Mouse (Mus musculus): ENCODE data around the gene Plekho2. TPM values are rescaled to one million over a fixed set of nuclear protein-coding genes. Genes with fewer than 3 reads are reported as not detected.
A peak's percentile ranks its signal among the peaks of the same experiment; 100 is the strongest.

Gene Plekho2
- polyA plus RNA-seq, 1 experiment from 2014 or later = 6.7 TPM

DNA sequence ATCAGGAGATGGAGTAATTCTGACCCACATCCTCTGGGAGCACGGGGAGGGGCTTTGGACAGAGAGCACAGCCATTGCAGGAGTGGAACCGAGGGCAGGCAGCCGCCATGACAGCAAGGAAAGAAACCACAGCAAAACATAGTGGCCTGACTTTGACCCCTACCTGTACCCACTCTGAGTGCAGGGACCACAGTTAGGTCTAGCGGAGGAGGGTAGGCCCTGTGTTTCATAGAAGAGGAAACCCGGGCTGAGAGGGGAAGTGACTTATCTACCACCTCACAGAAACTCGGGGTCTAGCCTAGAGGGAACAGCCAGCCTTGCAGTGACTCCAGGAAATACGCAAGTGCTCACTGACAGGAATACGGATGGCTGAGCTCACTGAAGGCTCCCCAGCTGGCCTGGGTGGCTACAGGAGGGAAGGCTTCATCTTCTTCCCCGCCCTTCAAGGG lies 1.0 kb downstream of the Plekho2 start:
- H3K4me2 ChIP-seq (replicated peaks; ENCODE audit: low read depth) = peak overlapping the region; percentile 77
- H3K36me3 ChIP-seq (ENCODE audit: control insufficient read depth, insufficient read depth) = no peaks in the 10 kb centered on the region
- H3K4me1 ChIP-seq (replicated peaks; ENCODE audit: control insufficient read depth, insufficient read depth, low read length) = peaks cover 15% of the 10 kb centered on the region
- TF ChIP-seq CTCF (IDR thresholded peaks at IDR 0.05; ENCODE audit: low read depth) = no peak
- H3K4me3 ChIP-seq (ENCODE audit: low read depth, low read length) = peak overlapping the region; percentile 54
- H3K27ac ChIP-seq (ENCODE audit: low read depth, low read length) = 0 out of 2 replicates have a peak overlapping the region, but pooled peaks have one; percentile 78
- H3K27me3 ChIP-seq (replicated peaks; ENCODE audit: control insufficient read depth, insufficient read depth, low read length) = no peaks in the 10 kb centered on the region
- WGBS = 53% methylated on average over 9 of the region's 9 CpGs
- H3K9me3 ChIP-seq (ENCODE audit: control insufficient read depth) = no peaks in the 10 kb centered on the region
- 0 out of 2 replicates have a peak overlapping the region, but pooled peaks have one; percentile 55 for H3K9ac ChIP-seq (ENCODE audit: low read depth, low read length)
- no peak for ATAC-seq

DNA sequence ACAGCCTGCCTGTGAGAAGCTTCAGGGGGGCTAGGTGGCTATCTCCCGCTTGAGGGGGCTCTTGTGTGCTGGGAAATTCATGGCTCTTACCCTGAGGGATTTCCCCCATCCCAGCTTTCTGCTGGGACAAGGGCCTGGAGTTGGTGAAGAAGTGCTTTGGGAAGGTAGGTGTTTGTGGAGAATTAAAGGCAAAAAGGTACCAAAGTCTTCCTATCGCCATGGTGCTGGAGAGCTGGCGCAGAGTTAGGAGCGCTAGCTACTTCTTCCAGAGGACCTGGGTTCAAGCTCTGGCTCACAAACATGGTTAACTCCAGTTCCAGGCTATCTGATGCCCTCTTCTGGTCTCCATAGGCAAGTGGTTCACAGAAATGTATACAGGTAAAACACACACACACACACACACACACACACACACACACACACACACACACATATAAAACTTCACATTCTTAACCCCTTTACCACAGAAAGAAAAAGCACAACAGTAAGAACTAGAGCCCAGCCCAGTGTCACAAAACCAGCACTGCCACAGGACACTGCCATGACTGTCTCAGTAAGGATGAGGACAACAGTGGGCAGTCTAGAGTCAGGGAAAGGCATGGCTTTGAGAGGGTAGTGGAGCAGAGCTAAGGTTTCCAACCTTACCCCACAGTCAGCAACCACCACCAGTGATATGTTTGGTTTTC lies 2.2 kb downstream of the Plekho2 start:
- Histone ChIP-seq H3K9ac (ENCODE audit: low read depth, low read length) (no peak overlapping the region), H3K9me3 (ENCODE audit: control insufficient read depth) (no peaks in the 10 kb centered on the region), H3K4me1 (replicated peaks; ENCODE audit: control insufficient read depth, insufficient read depth, low read length) (peaks cover 15% of the 10 kb centered on the region), H3K27ac (ENCODE audit: low read depth, low read length) (no peak overlapping the region), H3K36me3 (ENCODE audit: control insufficient read depth, insufficient read depth) (0 out of 2 replicates have a peak, but pooled peaks cover 4% of the 10 kb centered on the region), H3K4me3 (ENCODE audit: low read depth, low read length) (no peak overlapping the region), H3K4me2 (replicated peaks; ENCODE audit: low read depth) (peak overlapping the region; percentile 77), H3K27me3 (replicated peaks; ENCODE audit: control insufficient read depth, insufficient read depth, low read length) (no peaks in the 10 kb centered on the region)
- 90% methylated on average over 4 of the region's 4 CpGs for WGBS
- peak; percentile 34 for TF ChIP-seq CTCF (IDR thresholded peaks at IDR 0.05; ENCODE audit: low read depth)
- no peak for ATAC-seq

DNA sequence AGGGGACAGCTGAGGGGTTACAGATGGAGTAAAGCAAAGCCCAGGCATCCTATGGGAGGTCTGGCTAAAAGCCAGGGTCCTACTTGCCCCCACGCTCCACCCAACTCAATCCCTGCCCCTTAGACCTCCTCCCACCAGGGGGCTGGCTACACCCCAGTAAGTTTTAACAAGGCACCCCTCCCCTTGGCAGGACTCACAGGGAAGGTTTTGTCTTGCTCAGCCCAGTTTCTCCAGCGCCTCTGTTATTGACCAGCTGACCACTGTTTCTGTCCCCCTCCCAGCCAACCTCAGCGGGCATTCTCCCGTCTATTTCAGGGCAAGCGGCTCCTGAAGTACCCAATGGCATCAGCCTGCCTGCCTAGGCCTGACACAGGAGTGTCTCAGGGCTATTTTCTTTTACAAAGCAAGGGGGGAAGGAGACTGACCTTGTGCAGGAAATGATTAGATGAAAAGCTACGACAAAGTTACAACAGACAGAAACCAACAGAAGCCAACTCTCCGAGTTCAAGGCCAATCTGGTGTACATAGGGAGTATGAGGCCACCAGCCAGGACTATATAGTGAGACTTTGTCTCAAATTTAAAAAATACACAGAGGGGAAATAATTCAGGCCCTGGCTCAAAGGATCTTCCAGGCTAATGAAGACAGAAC lies 2.9 kb downstream of the Plekho2 start:
- Histone ChIP-seq H3K9me3 (ENCODE audit: control insufficient read depth) (no peaks in the 10 kb centered on the region), H3K27ac (ENCODE audit: low read depth, low read length) (no peak overlapping the region), H3K4me1 (replicated peaks; ENCODE audit: control insufficient read depth, insufficient read depth, low read length) (peaks cover 15% of the 10 kb centered on the region), H3K27me3 (replicated peaks; ENCODE audit: control insufficient read depth, insufficient read depth, low read length) (no peaks in the 10 kb centered on the region), H3K9ac (ENCODE audit: low read depth, low read length) (no peak overlapping the region), H3K36me3 (ENCODE audit: control insufficient read depth, insufficient read depth) (peaks cover 8% of the 10 kb centered on the region; the same call in 1 of the 2 replicates), H3K4me3 (ENCODE audit: low read depth, low read length) (no peak overlapping the region), H3K4me2 (replicated peaks; ENCODE audit: low read depth) (peak overlapping the region; percentile 17; the same call in 1 of the 2 replicates)
- 0 out of 2 replicates have a peak, but pooled peaks have one; percentile 3 for TF ChIP-seq CTCF (IDR thresholded peaks at IDR 0.05; ENCODE audit: low read depth)
- WGBS = 61% methylated on average over 7 of the region's 7 CpGs
- ATAC-seq = no peak

DNA sequence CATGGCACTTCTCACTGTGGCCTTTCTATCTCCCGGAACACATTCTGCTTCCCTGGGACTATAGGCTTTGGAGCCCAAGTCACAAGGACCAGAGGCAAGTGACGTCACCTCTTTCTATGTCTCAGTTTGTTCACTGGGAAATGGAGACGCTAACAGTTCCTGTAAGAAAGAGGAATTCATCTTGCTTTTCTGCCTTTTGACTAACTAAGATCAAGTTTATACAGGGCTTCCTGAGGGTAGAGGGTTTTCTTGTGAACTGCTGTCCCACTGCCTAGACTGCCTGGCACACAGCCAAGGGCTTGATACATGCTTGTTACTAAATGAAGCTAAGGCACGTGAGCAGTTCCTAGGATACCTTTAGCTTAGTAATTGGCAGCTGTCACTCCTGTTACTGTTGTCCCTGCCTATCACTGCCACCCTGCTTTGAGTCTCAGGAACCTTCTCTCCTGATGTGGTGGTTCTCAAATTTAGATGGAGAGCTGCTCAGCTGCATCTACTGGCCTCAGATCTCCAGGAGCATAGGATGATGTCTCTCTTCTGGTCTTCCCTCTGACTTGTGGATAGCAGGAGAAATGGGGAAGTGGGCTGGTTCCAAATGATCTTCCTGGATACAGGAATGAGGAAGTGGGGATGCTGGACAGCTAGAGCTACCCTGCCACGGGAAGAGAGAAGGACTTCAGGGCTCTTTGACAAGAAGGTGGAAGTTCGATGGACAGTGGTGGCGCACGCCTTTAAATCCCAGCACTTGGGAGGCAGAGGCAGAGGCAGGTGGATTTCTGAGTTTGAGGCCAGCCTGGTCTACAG lies 4.2 kb downstream of the Plekho2 start:
- no peaks in the 10 kb centered on the region for H3K9me3 ChIP-seq (ENCODE audit: control insufficient read depth)
- no peak for TF ChIP-seq CTCF (IDR thresholded peaks at IDR 0.05; ENCODE audit: low read depth)
- no peak overlapping the region for H3K4me3 ChIP-seq (ENCODE audit: low read depth, low read length)
- no peak overlapping the region for H3K4me2 ChIP-seq (replicated peaks; ENCODE audit: low read depth)
- no peak for ATAC-seq
- H3K27ac ChIP-seq (ENCODE audit: low read depth, low read length) = no peak overlapping the region
- H3K9ac ChIP-seq (ENCODE audit: low read depth, low read length) = no peak overlapping the region
- peaks cover 15% of the 10 kb centered on the region for H3K4me1 ChIP-seq (replicated peaks; ENCODE audit: control insufficient read depth, insufficient read depth, low read length)
- peaks cover 13% of the 10 kb centered on the region; the same call in 1 of the 2 replicates for H3K36me3 ChIP-seq (ENCODE audit: control insufficient read depth, insufficient read depth)
- no peaks in the 10 kb centered on the region for H3K27me3 ChIP-seq (replicated peaks; ENCODE audit: control insufficient read depth, insufficient read depth, low read length)
- WGBS = 63% methylated on average over 8 of the region's 8 CpGs

GRCm38 (mm10) chr9:65574513-65575392 lies 5.1 kb downstream of the Plekho2 start:
- Histone ChIP-seq H3K27me3 (replicated peaks; ENCODE audit: control insufficient read depth, insufficient read depth, low read length) (no peaks in the 10 kb centered on the region), H3K4me3 (ENCODE audit: low read depth, low read length) (no peak overlapping the region), H3K9ac (ENCODE audit: low read depth, low read length) (no peak overlapping the region), H3K9me3 (ENCODE audit: control insufficient read depth) (no peaks in the 10 kb centered on the region), H3K27ac (ENCODE audit: low read depth, low read length) (no peak overlapping the region), H3K4me2 (replicated peaks; ENCODE audit: low read depth) (no peak overlapping the region), H3K36me3 (ENCODE audit: control insufficient read depth, insufficient read depth) (peaks cover 13% of the 10 kb centered on the region; the same call in 1 of the 2 replicates), H3K4me1 (replicated peaks; ENCODE audit: control insufficient read depth, insufficient read depth, low read length) (peaks cover 15% of the 10 kb centered on the region)
- 72% methylated on average over 11 of the region's 11 CpGs for WGBS
- ATAC-seq = no peak
- no peak for TF ChIP-seq CTCF (IDR thresholded peaks at IDR 0.05; ENCODE audit: low read depth)

Data from intestine, postnatal 0 days (tissue).